Comparison of ENCODE assay signal across 26 mouse cellular contexts in the genomic region with DNA sequence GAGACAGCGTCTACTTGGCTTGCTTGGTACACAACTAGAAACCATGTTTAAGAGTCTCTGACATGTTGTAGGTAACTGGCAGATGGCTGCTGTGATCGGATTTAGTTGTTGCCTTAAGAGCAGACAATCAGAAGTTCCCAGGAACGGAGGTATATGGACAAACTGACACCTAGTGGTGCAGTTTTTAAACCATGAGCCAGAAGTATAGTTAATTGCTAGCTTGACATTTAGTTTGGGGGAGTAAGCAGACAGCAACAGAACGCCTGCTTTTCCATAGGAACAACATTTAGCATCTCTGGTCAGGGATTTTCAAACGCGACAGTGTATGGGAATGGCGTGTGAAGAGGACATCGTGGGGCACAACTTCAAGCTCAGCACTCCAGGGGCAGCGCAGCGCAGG. TPM values are rescaled to one million over a fixed set of nuclear protein-coding genes. Genes with fewer than 3 reads are reported as not detected.
DNase-seq lines count a peak whose midpoint lies in the region; ATAC-seq and TF ChIP-seq lines count a peak whose summit lies in the region.
"Had no signal": no experiment of that assay in that cellular context is flagged by ENCODE, and none has a peak within 500 bp of the region (broad histone marks: within the 10 kb centered on the region; RNA-seq: fewer than 3 reads in every experiment).

No protein-coding gene starts in this region.

- no peak for DNase-seq in heart, adult 2 months
- DNase-seq in heart, postnatal 10 days = no peak
- no peak for DNase-seq in left cerebral cortex, adult 2 months (ENCODE audit: extremely low spot score in 1 of 2, low spot score in 2 of 2)
- DNase-seq in left cerebral cortex, postnatal 36 days (ENCODE audit: low spot score in 2 of 2) = no peak
- DNase-seq in midbrain, postnatal 0 days (ENCODE audit: low spot score) = no peak
- no peak for DNase-seq in midbrain, embryonic 14.5 days
- no peak for DNase-seq in neural tube, embryonic 10.5 days (ENCODE audit: extremely low spot score, low spot score)
- DNase-seq: adrenal gland, adult 2 months; B cell, adult 2 months; cerebellum, adult 9-10 months; lung, adult 18-20 months; retina, postnatal 1 day had no signal

- H3K27ac ChIP-seq in heart, adult 2 months = no peak overlapping the region; the same call in 1 of the 2 replicates
- H3K27ac ChIP-seq in left cerebral cortex, adult 2 months = no peak overlapping the region
- no peak overlapping the region for H3K27ac ChIP-seq in midbrain, postnatal 0 days (ENCODE audit: low read depth, low read length)
- no peak overlapping the region for H3K27ac ChIP-seq in midbrain, embryonic 14.5 days (replicated peaks; ENCODE audit: low read depth, low read length)
- H3K27ac ChIP-seq: forebrain, embryonic 12.5 days; heart, embryonic 13.5 days; hindbrain, embryonic 10.5 days; kidney, embryonic 15.5 days; midbrain, embryonic 13.5 days; stomach, embryonic 15.5 days had no signal

- TF ChIP-seq CTCF in heart, adult 2 months (IDR thresholded peaks at IDR 0.05) = peak; percentile 55
- peak; percentile 40 for TF ChIP-seq CTCF in left cerebral cortex, adult 2 months (IDR thresholded peaks at IDR 0.05)
- peak; percentile 38 for TF ChIP-seq CTCF in midbrain, postnatal 0 days (IDR thresholded peaks at IDR 0.05)

- no peak for ATAC-seq in midbrain, postnatal 0 days (ENCODE audit: low FRiP score)
- no peak for ATAC-seq in midbrain, embryonic 14.5 days (ENCODE audit: low FRiP score, low TSS enrichment)
- ATAC-seq: midbrain, embryonic 13.5 days had no signal

- no peaks in the 10 kb centered on the region for H3K36me3 ChIP-seq in heart, adult 2 months (ENCODE audit: control insufficient read depth, insufficient read depth, low read length)
- no peaks in the 10 kb centered on the region for H3K36me3 ChIP-seq in midbrain, postnatal 0 days (ENCODE audit: insufficient read depth, low read length)
- no peaks in the 10 kb centered on the region for H3K36me3 ChIP-seq in midbrain, embryonic 14.5 days (ENCODE audit: control insufficient read depth, insufficient read depth, low read length)
- H3K36me3 ChIP-seq: forebrain, embryonic 12.5 days; heart, embryonic 13.5 days; hindbrain, embryonic 10.5 days; kidney, embryonic 15.5 days; midbrain, embryonic 13.5 days; stomach, embryonic 15.5 days had no signal

- intact Hi-C loops in heart, adult 2 months (cut with DNase I) = loop anchor here (2.0 to 5.0 kb wide), 2 partner anchors 210 to 223 kb away; no protein-coding TSS in a partner anchor
- intact Hi-C loops in heart, postnatal 10 days (cut with DNase I) = loop anchor here (1.0 kb wide), 1 partner anchor 224 kb away; no protein-coding TSS in a partner anchor
- intact Hi-C loops in left cerebral cortex, adult 2 months (cut with DNase I) = loop anchor here (5.0 kb wide), 1 partner anchor 225 kb away; no protein-coding TSS in a partner anchor
- intact Hi-C loops in left cerebral cortex, postnatal 36 days (cut with DNase I) = loop anchor here (10.0 kb wide), 1 partner anchor 223 kb away; no protein-coding TSS in a partner anchor

- H3K79me2 ChIP-seq in heart, adult 2 months (replicated peaks; ENCODE audit: control insufficient read depth, insufficient read depth, low read length) = no peaks in the 10 kb centered on the region

- 63% methylated on average over 10 of the region's 10 CpGs for WGBS in heart, adult 2 months
- WGBS in midbrain, postnatal 0 days = 68% methylated on average over 10 of the region's 10 CpGs
- 73% methylated on average over 10 of the region's 10 CpGs for WGBS in midbrain, embryonic 14.5 days

- H3K27me3 ChIP-seq in heart, adult 2 months (ENCODE audit: control insufficient read depth, insufficient read depth, low read length) = no peaks in the 10 kb centered on the region
- H3K27me3 ChIP-seq in midbrain, postnatal 0 days (ENCODE audit: insufficient read depth, low read length) = no peaks in the 10 kb centered on the region
- no peaks in the 10 kb centered on the region for H3K27me3 ChIP-seq in midbrain, embryonic 14.5 days (ENCODE audit: control insufficient read depth, insufficient read depth, low read length)
- H3K27me3 ChIP-seq: forebrain, embryonic 12.5 days; heart, embryonic 13.5 days; kidney, embryonic 15.5 days; midbrain, embryonic 13.5 days; stomach, embryonic 15.5 days had no signal

- H3K4me3 ChIP-seq in heart, adult 2 months = no peak overlapping the region
- no peak overlapping the region for H3K4me3 ChIP-seq in left cerebral cortex, adult 2 months
- no peak overlapping the region for H3K4me3 ChIP-seq in midbrain, postnatal 0 days (ENCODE audit: low read depth, low read length)
- H3K4me3 ChIP-seq in midbrain, embryonic 14.5 days (replicated peaks; ENCODE audit: low read depth, low read length) = no peak overlapping the region
- H3K4me3 ChIP-seq: forebrain, embryonic 12.5 days; heart, embryonic 13.5 days; hindbrain, embryonic 10.5 days; kidney, embryonic 15.5 days; midbrain, embryonic 13.5 days; stomach, embryonic 15.5 days had no signal

- peaks cover 6% of the 10 kb centered on the region for H3K4me1 ChIP-seq in heart, adult 2 months (ENCODE audit: control insufficient read depth, insufficient read depth, low read length)
- no peaks in the 10 kb centered on the region for H3K4me1 ChIP-seq in midbrain, postnatal 0 days (ENCODE audit: insufficient read depth, low read length)
- H3K4me1 ChIP-seq in midbrain, embryonic 14.5 days (ENCODE audit: control insufficient read depth, insufficient read depth, low read length) = no peaks in the 10 kb centered on the region
- H3K4me1 ChIP-seq: forebrain, embryonic 12.5 days; kidney, embryonic 15.5 days; stomach, embryonic 15.5 days had no signal

- TF ChIP-seq EP300 in heart, adult 2 months (IDR thresholded peaks at IDR 0.05; ENCODE audit: insufficient read depth, low read depth, low read length) = no peak

- no peak overlapping the region for H3K4me2 ChIP-seq in midbrain, postnatal 0 days (ENCODE audit: low read depth, low read length, poor library complexity, severe bottlenecking)
- H3K4me2 ChIP-seq in midbrain, embryonic 14.5 days (ENCODE audit: low read length) = no peak overlapping the region
- H3K4me2 ChIP-seq: forebrain, embryonic 12.5 days; heart, embryonic 13.5 days; kidney, embryonic 15.5 days; midbrain, embryonic 13.5 days; stomach, embryonic 15.5 days had no signal

- no peaks in the 10 kb centered on the region for H3K9me3 ChIP-seq in midbrain, postnatal 0 days (ENCODE audit: low read length)
- no peaks in the 10 kb centered on the region for H3K9me3 ChIP-seq in midbrain, embryonic 14.5 days (ENCODE audit: control insufficient read depth, low read length)
- H3K9me3 ChIP-seq: hindbrain, embryonic 10.5 days; kidney, embryonic 15.5 days; midbrain, embryonic 13.5 days; stomach, embryonic 15.5 days had no signal

- TF ChIP-seq POLR2A in heart, adult 2 months (IDR thresholded peaks at IDR 0.05; ENCODE audit: insufficient read depth, low read depth, low read length) = no peak

- no peak overlapping the region for H3K9ac ChIP-seq in heart, adult 2 months (ENCODE audit: low read depth, low read length)
- no peak overlapping the region for H3K9ac ChIP-seq in midbrain, postnatal 0 days (replicated peaks; ENCODE audit: low read length, poor library complexity, severe bottlenecking)
- H3K9ac ChIP-seq in midbrain, embryonic 14.5 days (replicated peaks; ENCODE audit: low read length) = no peak overlapping the region
- H3K9ac ChIP-seq: forebrain, embryonic 12.5 days; heart, embryonic 13.5 days; kidney, embryonic 15.5 days; midbrain, embryonic 13.5 days; stomach, embryonic 15.5 days had no signal

RNA-seq across cellular contexts. Expression of a gene that starts 12.8 kb away (rescaled TPM):
- total RNA-seq in heart, adult 2 months (2021) = 1 to 10 TPM; 4.4 to 4.7 TPM
- polyA plus RNA-seq in heart, adult 2 months (2012; rRNA removed) = 2.8 and 3.4 TPM in 2 replicates
- 1 to 10 TPM; 7.2 to 7.7 TPM for total RNA-seq in heart, postnatal 10 days (2021)
- total RNA-seq in left cerebral cortex, adult 2 months (2021) = 10 to 100 TPM; 18.5 to 18.8 TPM
- total RNA-seq in left cerebral cortex, postnatal 36 days (2021) = 10 to 100 TPM; 14.7 to 20.1 TPM
- 25.3 and 27.8 TPM in 2 replicates for total RNA-seq in midbrain, postnatal 0 days (2014; rRNA removed)
- polyA plus RNA-seq in midbrain, postnatal 0 days (2015; fragmentation: Nextera tagmentation; extraction: Ambion mirVana) = 10.4 and 12.6 TPM in 2 replicates
- polyA plus RNA-seq in midbrain, embryonic 14.5 days (2014; fragmentation: Nextera tagmentation; extraction: Ambion mirVana) = 11.5 and 11.7 TPM in 2 replicates

RNA-seq across cellular contexts. Expression of a gene that starts 15.9 kb away (rescaled TPM):
- 10 to 100 TPM; 31.6 to 32.3 TPM for total RNA-seq in heart, adult 2 months (2021)
- polyA plus RNA-seq in heart, adult 2 months (2012; rRNA removed) = 31.1 and 38.1 TPM in 2 replicates
- total RNA-seq in heart, postnatal 10 days (2021) = 10 to 100 TPM; 42.7 to 45.1 TPM
- total RNA-seq in left cerebral cortex, adult 2 months (2021) = 10 to 100 TPM; 70.0 to 81.1 TPM
- total RNA-seq in left cerebral cortex, postnatal 36 days (2021) = 10 to 100 TPM; 59.4 to 76.9 TPM
- 17.5 and 17.8 TPM in 2 replicates for total RNA-seq in midbrain, postnatal 0 days (2014; rRNA removed)
- 9.0 TPM in 2 replicates for polyA plus RNA-seq in midbrain, postnatal 0 days (2015; fragmentation: Nextera tagmentation; extraction: Ambion mirVana)
- polyA plus RNA-seq in midbrain, embryonic 14.5 days (2014; fragmentation: Nextera tagmentation; extraction: Ambion mirVana) = 13.0 and 20.6 TPM in 2 replicates

RNA-seq across cellular contexts. Expression of a gene that starts 47.1 kb away (rescaled TPM):
- total RNA-seq in heart, adult 2 months (2021) = not detected
- polyA plus RNA-seq in heart, adult 2 months (2012; rRNA removed) = not detected in 2 replicates
- total RNA-seq in heart, postnatal 10 days (2021) = under 1 TPM in 1 of 2 experiments, not detected in 1; 0.17 TPM
- not detected for total RNA-seq in left cerebral cortex, adult 2 months (2021)
- total RNA-seq in left cerebral cortex, postnatal 36 days (2021) = not detected
- 0.05 TPM in 1 of 2 replicates, not detected in the other for total RNA-seq in midbrain, postnatal 0 days (2014; rRNA removed)
- 0.10 TPM in 1 of 2 replicates, not detected in the other for polyA plus RNA-seq in midbrain, postnatal 0 days (2015; fragmentation: Nextera tagmentation; extraction: Ambion mirVana)
- not detected in 2 replicates for polyA plus RNA-seq in midbrain, embryonic 14.5 days (2014; fragmentation: Nextera tagmentation; extraction: Ambion mirVana)
- total RNA-seq: adrenal gland, adult 2 months; common myeloid progenitor, adult 5-6 weeks; gastrocnemius, postnatal 4 days; layer of hippocampus, postnatal 25 days; megakaryocyte progenitor cell, adult 5-6 weeks had no signal
- polyA plus RNA-seq: adrenal gland, adult 2 months; embryonic facial prominence, embryonic 11.5 days; forebrain, embryonic 12.5 days; heart, embryonic 13.5 days; hindbrain, embryonic 10.5 days; kidney, embryonic 15.5 days; large intestine, adult 2 months; midbrain, embryonic 13.5 days; neural tube, embryonic 11.5 days; urinary bladder, adult 2 months had no signal

RNA-seq across cellular contexts. Expression of a gene that starts 50.1 kb away (rescaled TPM):
- total RNA-seq in heart, adult 2 months (2021) = 100 to 1,000 TPM; 112 to 114 TPM
- 44.4 and 52.6 TPM in 2 replicates for polyA plus RNA-seq in heart, adult 2 months (2012; rRNA removed)
- total RNA-seq in heart, postnatal 10 days (2021) = 100 to 1,000 TPM; 201 to 233 TPM
- 10 to 100 TPM in 1 of 2 experiments, 1 to 10 TPM in 1; 9.5 to 10.4 TPM for total RNA-seq in left cerebral cortex, adult 2 months (2021)
- 10 to 100 TPM; 10.7 TPM for total RNA-seq in left cerebral cortex, postnatal 36 days (2021)
- total RNA-seq in midbrain, postnatal 0 days (2014; rRNA removed) = 16.7 and 20.7 TPM in 2 replicates
- 22.1 and 26.0 TPM in 2 replicates for polyA plus RNA-seq in midbrain, postnatal 0 days (2015; fragmentation: Nextera tagmentation; extraction: Ambion mirVana)
- 8.8 and 9.2 TPM in 2 replicates for polyA plus RNA-seq in midbrain, embryonic 14.5 days (2014; fragmentation: Nextera tagmentation; extraction: Ambion mirVana)
